Mouse (Mus musculus): ENCODE measurements around the gene Myo10.
A peak's percentile ranks its signal among the peaks of the same experiment; 100 is the strongest.

The Myo10 gene

DNA sequence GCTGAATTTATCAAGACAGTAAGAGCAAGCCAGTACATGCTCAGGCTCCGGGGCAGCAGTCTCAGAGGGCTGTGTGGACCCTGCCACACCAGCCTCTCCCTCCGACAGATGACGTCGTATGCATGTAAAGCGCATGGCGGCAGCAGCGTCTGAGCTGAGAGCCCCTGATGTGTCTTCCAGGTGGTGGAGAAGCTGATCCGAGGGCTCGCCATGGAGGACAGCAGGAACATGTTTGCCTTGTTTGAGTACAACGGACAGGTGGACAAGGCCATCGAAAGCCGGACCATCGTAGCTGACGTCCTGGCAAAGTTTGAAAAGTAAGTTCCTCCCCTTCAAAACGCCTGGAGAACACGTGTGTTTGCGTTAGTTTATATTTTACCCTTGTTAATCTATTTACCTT is 184.0 kb downstream of the Myo10 start:
- DNase-seq, result no peak

DNA sequence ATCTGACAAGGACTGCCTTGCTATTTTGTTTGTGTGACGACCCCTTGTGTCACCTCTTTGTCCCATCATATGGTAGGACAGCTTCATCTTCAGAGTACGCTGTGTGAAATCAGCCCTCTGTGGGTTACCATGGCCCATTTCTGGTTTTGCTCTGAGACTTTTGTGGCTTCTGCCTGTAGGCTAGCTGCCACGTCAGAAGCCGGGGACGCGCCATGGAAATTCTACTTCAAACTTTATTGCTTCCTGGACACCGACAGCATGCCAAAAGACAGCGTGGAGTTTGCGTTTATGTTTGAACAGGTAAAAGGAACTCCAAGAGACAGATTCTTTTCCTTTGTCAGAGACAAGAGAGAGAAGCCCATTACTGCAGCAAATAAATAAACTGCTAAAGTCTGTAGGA is 184.6 kb downstream of the Myo10 start:
- DNase-seq, result no peak

DNA sequence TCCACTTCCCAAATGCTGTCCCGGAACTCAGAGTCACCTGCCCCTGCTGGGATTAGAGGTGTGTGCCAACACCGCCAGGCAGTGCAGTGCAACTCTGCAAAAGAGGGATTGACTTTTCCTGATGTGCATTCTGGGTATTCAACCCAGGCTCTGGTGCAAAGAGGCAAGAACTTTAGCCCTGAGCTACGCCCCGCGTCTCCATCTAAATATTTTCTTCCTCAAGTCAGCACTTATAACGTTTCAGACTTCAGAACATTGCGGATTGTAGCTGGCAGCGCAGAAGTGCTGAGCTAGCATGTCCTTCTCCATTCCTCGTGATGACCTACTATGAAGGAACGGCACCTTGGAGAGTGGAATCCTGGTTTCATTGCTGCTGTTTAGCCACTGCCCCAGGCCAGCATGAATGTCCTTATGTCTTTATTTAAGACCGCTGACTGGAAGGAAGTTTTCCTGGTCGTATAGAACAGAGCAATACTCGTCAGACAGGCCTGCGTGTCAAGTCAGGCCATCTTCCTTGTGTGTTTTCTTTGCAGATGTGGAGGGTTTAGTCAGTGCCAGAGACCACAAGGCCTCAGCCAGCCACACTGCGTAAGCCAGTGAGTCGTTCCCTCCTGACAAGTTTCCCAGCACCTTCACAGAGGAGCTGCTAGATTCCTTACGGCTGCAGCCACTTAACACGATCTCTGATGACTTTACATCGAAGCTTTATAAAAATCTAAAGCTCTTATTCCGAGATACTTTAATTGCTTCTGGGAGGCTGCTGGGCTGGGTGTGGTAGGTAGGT is 186.5 kb downstream of the Myo10 start:
- DNase-seq, result no peak

DNA sequence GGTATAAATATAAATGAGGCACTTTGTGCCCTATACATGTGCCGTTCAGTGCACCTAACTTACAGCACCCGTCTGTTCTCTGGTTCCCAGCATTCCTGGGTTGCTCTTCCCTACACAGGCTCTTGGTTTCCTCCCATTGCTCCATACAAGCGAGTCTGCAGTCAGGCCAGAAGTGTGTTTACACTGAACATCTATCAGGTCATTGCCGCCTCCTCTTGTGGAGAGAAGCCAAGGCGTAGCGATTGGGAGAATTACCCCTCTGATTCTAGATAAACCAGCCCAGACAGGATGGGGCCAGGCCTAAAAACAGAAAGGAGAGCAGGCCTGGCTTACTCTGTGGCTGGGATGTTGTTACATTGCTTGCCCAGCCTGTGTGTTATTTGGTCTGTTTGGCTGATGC is 187.3 kb downstream of the Myo10 start:
- no peak for DNase-seq

DNA sequence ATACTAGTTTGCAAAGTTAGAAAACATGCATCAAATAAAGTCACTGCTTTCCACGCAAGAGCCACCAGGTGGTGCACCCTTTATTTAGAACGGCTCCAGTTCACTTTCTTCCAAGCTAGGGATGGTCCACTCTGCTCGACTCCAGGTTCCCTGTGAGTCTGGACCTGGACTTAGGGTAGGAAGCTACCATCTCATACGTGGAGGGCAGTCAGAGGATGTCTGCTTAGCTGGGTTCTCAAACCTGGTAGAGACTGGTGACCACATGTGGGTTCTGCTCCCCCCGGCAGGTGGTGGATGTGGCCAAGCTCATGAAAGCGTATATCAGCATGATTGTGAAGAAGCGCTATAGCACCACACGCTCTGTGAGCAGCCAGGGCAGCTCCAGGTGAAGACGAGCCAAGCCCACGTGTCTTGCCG is 189.5 kb downstream of the Myo10 start:
- DNase-seq, result peak; percentile 57 to 69

DNA sequence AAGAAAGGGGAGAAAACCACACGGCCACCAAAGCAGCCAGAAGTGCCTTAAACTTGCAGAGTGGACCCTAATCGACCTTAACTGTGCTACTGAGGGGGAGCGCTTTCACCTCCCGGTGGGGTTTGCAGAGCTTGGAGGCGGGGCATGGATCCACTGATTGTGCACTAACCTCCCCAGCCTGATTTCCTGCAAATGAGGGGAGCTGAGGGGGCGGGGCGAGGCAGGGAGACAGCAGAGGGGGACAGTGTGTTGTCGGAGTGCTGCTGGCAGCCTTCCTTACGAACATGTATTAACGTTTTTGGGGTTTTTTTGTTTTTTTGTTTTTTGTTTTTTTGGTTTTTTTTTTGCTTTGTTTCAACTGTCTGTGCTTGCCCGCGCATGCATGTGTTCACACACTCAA is 190.2 kb downstream of the Myo10 start:
- DNase-seq, result peak; percentile 65 to 70

DNA sequence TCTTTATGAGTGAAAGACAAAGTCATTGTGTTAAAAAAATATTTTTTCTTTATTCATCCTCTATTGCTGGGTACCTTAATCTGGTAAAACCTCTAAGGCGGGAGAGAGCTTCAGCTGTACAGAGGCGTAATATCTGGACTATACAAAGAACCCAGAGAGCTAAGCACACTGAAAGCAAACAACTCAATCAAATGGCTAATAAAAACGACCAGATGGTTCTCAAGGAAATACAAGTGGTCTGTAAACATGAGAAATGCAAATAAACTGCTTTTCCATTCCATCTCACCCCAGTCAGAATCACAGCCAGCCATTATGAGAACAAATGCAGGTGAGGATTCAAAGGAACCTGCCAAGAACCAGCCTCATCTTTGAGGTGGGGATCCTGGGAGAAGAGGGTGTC is 192.2 kb downstream of the Myo10 start:
- no peak for DNase-seq

DNA sequence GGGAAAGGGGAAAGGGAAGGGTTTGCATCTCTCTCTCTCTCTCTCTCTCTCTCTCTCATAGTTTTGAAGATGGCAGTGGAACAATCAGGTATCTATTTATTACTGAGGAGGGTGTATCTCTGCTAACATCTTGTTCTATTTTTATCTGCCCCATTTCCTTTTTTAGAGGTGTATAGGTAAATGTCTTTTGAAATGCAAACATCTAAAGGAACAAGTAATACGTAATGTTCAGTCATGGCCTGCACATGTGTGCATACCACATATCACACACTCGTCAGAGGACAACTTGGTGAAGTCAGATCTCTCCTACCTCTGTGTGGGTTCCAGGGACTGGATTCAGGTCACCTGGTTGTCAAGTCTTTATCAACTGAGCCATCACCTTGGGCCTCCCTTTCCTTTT is 194.9 kb downstream of the Myo10 start:
- no peak for DNase-seq

DNA sequence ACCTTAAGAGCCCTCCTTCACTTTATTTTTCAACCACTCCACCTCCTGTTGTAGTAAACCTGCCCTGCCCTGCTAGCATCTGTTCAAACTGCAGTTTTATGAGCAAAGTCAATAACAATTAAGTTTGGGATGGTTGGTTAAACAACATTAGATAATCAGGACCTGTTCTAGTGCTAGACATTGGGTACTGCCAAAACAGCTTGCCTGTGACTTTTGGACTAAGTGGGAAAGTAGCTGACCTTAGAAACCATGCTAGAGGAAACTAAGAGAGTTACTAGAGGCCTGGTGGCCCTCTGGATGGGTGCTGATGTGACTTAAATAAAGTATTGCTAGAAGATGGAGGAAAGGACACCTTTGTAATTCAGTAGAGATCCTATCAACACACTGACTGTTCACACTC is 199.7 kb downstream of the Myo10 start:
- DNase-seq, result no peak

DNA sequence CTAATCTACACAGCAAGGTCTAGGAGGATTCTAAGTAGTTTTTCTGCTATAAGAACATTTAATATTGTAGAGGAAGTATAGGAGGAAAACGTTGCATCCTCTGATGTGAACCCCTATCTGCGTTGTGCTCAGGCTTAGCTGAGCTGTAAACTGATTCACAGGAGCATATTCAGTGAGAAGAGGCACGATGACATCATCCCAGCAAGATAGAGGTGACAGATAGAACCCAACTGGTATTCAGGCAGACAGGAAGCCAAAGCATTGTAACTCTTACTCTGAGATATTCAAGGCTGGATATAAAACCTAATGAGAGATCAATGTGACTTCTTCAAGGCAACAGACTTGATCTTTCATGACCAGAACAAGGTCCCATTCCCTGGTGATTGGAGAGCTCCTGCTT is 200.3 kb downstream of the Myo10 start:
- no peak for DNase-seq

DNA sequence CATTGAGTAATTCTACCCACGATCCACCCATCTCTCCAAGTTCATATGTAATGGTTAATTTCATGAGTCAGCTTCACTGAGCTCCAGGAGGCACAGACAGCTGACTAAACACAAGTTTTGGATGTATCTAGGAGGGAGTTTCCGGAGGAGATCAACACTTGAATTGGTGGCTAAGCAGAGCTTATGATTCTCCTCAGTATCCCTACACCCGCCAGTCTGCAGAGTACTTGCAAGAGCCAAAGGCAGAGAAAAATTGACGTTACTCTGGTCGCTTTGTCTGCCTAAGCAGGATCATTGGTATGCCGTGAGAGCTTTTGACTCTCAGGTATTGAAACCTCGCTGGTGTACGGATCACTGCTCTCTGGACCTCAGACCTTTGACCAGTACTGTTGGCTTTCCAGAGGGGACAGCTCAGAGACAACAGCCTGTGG is 204.2 kb downstream of the Myo10 start:
- DNase-seq, result peak; percentile 26 to 52

DNA sequence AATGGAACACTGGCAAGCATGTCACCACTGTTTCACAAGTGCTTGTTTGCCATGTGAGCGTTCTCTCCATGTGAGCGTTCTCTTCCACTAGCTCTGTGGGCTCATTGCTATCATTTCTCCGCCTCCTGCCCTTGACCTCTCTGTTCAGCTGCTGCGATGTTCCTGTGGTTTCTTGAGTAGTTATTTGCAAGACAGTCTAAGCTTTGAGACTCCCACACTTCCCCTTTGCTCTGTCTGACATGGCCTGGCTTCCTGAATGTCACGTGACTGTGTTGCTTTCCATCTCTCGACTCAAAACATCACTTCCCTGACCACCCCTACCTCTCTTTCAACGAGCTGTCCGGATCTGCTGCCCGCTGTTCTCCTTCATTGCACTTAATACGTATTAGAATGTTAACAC is 206.1 kb downstream of the Myo10 start:
- DNase-seq, result no peak

DNA sequence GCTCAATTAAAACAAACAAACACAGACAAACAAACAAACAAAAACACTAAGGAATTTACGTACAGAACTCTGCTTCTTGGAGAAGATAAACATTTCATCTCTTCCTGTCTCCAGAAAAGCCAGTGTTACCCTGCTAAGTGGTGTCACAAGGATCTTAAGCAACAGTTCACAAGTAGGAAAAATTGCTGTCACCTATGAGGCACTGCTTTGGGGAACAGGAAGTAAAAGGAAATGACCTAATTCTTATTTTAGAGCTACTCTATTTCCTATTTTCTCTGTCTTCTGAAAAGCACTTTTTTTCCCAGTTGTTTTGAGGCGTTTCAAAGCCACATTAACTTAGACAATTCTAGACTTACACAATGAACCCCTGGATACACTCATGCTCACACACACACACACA is 208.1 kb downstream of the Myo10 start:
- DNase-seq, result no peak

DNA sequence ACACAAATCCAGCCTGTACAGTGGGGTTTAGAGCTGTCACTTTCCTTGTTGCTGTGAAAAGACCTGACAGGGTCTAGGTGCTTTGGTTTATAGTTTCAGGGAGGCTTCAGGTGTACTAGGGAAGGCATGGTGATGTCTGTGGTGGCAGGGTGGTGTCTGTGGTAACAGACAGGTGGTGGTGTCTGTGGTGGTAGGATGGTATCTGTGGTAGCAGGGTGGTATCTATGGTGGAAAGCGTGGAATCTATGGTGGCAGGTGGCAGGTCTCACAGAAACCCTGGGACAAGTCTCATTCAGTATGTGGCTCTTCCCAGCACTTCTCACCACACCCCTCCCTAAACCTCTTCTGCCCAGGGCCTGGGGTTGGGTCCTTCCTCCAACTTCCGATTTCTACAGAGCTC is 212.0 kb downstream of the Myo10 start:
- no peak for DNase-seq

DNA sequence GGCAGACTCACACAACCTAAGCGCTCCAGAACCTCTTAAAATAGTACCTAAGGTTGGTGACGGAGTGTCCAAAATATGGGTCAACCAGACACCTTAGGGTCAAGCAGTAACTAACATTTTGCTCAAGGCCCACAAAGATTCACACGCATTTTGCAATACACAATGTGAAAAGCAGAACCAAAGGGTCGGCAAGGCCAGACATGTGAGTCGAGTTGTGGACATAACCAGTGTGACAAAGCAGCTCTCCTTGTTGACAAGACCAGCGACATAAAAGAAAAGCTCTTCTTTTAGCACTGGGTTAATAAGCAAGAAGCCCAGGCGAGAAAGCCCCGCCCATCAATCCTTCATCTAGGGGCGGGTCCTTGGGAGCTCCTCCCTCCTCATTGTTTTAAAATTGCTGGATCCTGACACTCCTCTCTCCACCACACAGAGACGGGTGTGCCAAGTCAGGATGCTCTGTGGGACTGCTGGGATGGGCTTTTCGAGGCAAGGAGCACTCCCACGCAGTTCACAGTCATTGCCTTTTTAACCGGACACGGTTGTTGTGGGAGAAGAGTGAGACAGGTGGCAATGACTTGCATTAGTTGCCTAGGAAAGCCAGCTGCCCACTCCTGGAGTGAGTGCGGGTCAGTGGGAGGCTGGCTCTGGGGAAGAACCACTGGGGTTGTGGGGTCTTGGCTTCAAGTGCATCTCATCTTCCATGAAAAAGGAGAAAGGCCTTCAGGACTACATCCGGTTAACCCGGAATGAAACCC is 212.8 kb downstream of the Myo10 start:
- DNase-seq, result peak; percentile 24 to 33

DNA sequence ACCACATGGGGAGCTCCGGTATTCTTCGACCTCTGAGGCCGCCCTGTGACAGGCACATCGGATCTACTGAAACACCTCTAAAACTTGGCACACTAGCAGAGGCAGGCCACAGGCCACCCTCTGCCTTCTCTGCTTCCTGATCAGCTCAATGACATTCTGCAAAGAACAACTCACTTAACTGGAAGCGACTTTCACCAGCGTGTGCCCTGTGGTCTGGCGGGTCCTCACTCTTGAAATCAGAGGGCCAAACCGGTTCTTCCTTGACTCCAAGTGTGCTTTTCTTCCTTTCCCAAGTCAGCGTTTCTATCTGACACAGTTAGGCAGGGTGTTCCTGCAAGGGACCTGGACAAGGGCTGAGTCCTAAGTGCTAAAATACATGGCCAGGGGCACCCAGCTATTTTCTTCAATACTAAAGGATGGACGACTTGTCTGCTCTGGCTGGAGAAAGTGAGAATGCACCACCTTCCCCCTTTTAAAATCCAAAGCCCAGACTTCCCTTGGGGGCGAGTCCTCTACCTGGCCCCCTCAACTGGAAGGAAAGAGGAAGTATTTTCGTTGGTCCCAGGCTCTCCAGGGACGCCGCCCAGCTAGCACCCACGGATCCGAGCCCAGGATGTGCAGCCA is 220.2 kb downstream of the Myo10 start:
- no peak for DNase-seq

DNA sequence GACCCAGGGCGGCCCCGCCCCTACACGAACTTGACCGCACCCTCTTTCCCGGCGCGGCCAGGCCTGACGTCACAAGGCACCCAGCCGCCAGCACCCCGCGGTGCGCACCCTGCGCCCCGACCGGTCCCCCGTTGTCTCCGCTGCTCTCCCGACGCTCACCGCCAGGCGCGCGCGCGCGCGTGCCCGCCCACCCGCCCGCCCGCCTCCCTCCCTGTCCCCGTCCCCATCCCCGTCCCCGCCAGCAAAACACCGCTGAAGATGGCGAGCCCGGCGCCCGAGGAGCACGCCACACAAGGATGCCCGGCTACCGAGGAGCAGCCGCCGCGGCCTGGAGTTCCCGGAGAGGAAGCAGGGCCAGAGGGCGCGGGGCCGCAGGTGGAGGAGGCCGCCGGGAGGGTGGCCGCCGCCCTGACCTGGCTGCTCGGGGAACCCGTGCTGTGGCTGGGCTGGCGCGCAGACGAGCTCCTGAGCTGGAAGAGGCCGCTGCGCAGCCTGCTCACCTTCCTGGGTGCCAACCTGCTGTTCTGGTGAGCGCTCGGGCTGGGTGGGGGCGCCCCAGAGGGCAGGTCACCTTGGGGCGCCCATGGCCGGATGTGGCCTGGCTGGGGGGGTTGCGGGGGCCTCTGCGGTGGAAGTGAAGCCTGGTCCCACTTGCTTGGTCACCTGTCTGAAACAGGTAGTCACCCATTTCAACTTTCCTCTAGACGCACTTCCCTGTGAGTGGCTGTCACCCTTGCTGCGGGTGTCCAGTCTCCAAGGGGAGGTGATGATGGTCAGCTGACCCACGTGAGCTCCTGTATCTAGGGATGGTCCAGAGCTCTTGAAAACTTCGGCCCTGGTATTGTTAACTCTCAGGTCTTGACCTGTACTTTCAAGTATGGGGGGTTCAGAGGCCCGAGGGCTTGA is 221.0 kb downstream of the Myo10 start, which contains the start of gene Retreg1:
Retreg1 (plus strand) TSS at position 95 of the 906 bp plus-strand sequence.
- DNase-seq, result peak; percentile 76 to 85

DNA sequence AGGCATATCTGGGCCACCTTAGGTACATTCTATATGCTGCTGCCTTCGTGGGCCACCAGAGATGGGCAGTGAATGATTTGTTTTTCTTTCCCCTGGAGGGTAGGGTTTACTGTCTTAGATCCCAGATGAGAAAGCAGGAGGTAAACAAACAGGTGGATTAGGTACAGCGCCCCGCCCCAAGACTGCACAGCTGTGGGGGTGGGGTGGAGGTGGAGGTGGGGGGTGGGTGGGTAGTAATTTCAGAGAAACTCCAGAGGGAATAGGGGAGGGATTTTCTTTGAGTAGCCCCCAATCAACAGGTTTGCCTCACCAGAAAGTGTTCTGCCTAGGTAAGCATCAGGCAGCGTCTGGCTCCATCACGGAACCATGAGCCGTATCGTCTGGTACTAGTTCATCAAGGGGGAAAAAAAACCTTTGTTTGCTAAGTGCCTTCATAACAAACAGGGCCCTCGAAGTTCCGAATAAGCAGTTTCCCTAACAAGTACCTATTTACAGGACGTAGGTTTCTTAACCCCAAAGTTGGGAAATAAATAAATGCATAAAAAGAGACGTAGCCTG is 221.8 kb downstream of the Myo10 start:
- peak; percentile 19 to 42 for DNase-seq

DNA sequence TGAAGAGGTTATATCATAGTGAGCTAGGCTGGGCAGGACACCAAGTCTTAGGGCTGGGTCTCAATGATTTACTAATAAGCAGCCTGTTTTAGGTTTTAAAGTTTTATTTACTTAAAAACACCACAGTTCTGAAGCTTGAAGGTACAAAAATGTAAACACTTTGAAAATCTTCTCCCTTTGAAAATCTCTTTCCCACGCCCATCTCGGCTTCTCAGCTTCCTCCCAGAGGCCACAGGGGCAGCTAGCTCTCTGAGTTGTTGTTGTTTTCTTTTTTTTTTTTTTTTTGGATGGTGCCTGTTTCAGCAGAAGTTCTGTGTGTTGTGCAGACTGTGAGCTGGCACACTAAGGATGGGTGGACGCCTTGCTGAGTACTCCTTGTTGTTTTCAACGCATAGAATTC is 222.4 kb downstream of the Myo10 start:
- no peak for DNase-seq

DNA sequence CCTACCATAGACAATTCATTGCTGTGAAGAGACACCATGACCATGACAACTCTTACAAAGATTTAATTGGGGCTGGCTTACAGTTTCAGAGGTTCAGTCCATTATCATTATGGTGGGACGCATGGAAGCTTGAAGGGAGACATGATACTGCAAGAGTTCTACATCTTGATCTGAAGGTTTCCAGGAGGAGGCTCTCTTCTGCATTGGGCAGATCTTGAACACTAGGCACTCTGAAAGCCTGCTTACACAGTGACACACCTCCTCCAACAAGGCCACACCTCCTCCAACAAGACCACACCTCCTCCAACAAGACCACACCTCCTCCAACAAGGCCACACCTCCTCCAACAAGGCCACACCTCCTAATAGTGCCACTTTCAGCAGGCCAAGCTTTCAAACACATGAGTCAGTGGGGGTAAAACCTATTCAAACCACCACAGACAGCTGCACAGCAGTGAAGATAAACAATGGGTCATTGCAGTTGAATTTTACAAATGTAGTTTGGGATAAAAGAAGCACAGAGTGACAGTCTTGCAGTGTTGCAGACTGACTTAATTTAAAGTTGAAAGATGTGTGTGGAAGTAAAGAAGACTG is 225.3 kb downstream of the Myo10 start:
- DNase-seq, result no peak

DNA sequence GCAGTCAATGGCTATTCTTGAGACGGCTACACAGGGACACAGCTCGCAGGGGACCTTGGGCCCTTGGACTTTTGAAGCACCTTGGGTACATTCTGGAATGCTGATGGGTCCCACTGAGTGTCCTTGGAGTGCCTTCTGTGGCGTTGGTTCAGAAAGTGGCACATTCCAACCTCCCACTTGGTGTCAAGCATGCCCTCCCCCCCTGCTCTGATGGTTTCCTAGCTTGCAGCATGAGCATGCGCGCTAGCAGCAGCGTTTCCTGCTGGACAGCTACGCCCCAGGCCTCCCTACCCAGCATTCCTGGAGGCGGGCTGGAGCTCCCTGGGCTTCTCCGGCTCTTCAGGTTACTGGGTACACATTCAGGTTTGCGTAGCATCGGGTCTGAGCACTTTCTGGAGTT is 228.2 kb downstream of the Myo10 start:
- no peak for DNase-seq
